Mouse (Mus musculus): ENCODE measurements around the gene Tlr13. TPM values are rescaled to one million over a fixed set of nuclear protein-coding genes. Genes with fewer than 3 reads are reported as not detected.
"Not testable (repeated sequence)": the region's sequence is repeated elsewhere in the genome, so short reads cannot be mapped to it uniquely, and the experiment has no call there.

The Tlr13 gene
- polyA plus RNA-seq, 1 experiment from 2014 or later = 0.04 TPM

- Histone ChIP-seq H3K36me3 (peaks cover 57% of the 10 kb centered on the region), H3K27ac (no peak overlapping the region), H3K4me3 (peak overlapping the region; percentile 62; the same call in 1 of the 2 replicates)
Observed at GRCm38 (mm10) chrX:106190091-106190490, 47.1 kb downstream of the Tlr13 start.

GRCm38 (mm10) chrX:106194361-106194760, 51.4 kb downstream of the Tlr13 start:
- not testable (repeated sequence) for H3K4me3 ChIP-seq; H3K27ac ChIP-seq; H3K4me1 ChIP-seq; H3K9me3 ChIP-seq (replicated peaks); H3K27me3 ChIP-seq (ENCODE audit: low read depth, poor library complexity, severe bottlenecking); DNase-seq (ENCODE audit: low spot score)
- H3K36me3 ChIP-seq = peaks cover 96% of the 10 kb centered on the region
- 86% methylated on average over 6 of the region's 6 CpGs for WGBS

More at GRCm38 (mm10) chrX:106190091-106190490, 47.1 kb downstream of the Tlr13 start:
- Histone ChIP-seq H3K4me1 (peaks cover 15% of the 10 kb centered on the region; the same call in 1 of the 2 replicates), H3K9me3 (replicated peaks) (no peaks in the 10 kb centered on the region), H3K27me3 (ENCODE audit: low read depth, poor library complexity, severe bottlenecking) (peaks cover 45% of the 10 kb centered on the region)
- 67% methylated on average over 4 of the region's 4 CpGs for WGBS
- no peak for DNase-seq (ENCODE audit: low spot score)

- Histone ChIP-seq H3K9me3 (replicated peaks) (no peaks in the 10 kb centered on the region), H3K36me3 (peaks cover 96% of the 10 kb centered on the region), H3K27ac (no peak overlapping the region), H3K27me3 (ENCODE audit: low read depth, poor library complexity, severe bottlenecking) (0 out of 2 replicates have a peak, but pooled peaks cover 5% of the 10 kb centered on the region), H3K4me3 (no peak overlapping the region), H3K4me1 (no peaks in the 10 kb centered on the region)
- WGBS = 65% methylated on average over 5 of the region's 5 CpGs
- DNase-seq (ENCODE audit: low spot score) = no peak
Observed at GRCm38 (mm10) chrX:106197308-106197707, 54.3 kb downstream of the Tlr13 start.

- no peak for DNase-seq (ENCODE audit: low spot score)
- H3K4me3 ChIP-seq = no peak overlapping the region
- no peaks in the 10 kb centered on the region for H3K9me3 ChIP-seq (replicated peaks)
- H3K4me1 ChIP-seq = no peaks in the 10 kb centered on the region
- peaks cover 92% of the 10 kb centered on the region for H3K36me3 ChIP-seq
- 0 out of 2 replicates have a peak, but pooled peaks cover 5% of the 10 kb centered on the region for H3K27me3 ChIP-seq (ENCODE audit: low read depth, poor library complexity, severe bottlenecking)
- WGBS = 95% methylated on average over 5 of the region's 5 CpGs
- no peak overlapping the region for H3K27ac ChIP-seq
Observed at GRCm38 (mm10) chrX:106198904-106199303, 55.9 kb downstream of the Tlr13 start.

GRCm38 (mm10) chrX:106209100-106209499, 66.1 kb downstream of the Tlr13 start:
- DNase-seq (ENCODE audit: low spot score) = no peak
- Histone ChIP-seq H3K36me3 (peaks cover 10% of the 10 kb centered on the region), H3K4me3 (no peak overlapping the region), H3K27ac (no peak overlapping the region), H3K4me1 (no peaks in the 10 kb centered on the region), H3K27me3 (ENCODE audit: low read depth, poor library complexity, severe bottlenecking) (no peaks in the 10 kb centered on the region; the same call in 1 of the 2 replicates), H3K9me3 (replicated peaks) (no peaks in the 10 kb centered on the region)
- WGBS = 94% methylated on average over 2 of the region's 2 CpGs

Other genes with a start within 250 kb of the Tlr13 start
- gene Atrx, start 213.8 kb upstream of the Tlr13 start, polyA plus RNA-seq (2016; fragmentation: Nextera tagmentation; extraction: Ambion mirVana) = 150 and 193 TPM in 2 replicates
- gene Magt1, start 131.3 kb upstream of the Tlr13 start, polyA plus RNA-seq (2016; fragmentation: Nextera tagmentation; extraction: Ambion mirVana) = 41.6 and 51.5 TPM in 2 replicates
- gene Cox7b, start 127.5 kb upstream of the Tlr13 start, polyA plus RNA-seq (2016; fragmentation: Nextera tagmentation; extraction: Ambion mirVana) = 335 and 385 TPM in 2 replicates
- 27.4 and 34.6 TPM in 2 replicates for gene Atp7a, start 115.9 kb upstream of the Tlr13 start, polyA plus RNA-seq (2016; fragmentation: Nextera tagmentation; extraction: Ambion mirVana)
- 468 and 544 TPM in 2 replicates for gene Pgk1, start 43.9 kb downstream of the Tlr13 start, polyA plus RNA-seq (2016; fragmentation: Nextera tagmentation; extraction: Ambion mirVana)
- gene Taf9b, start 78.0 kb downstream of the Tlr13 start, polyA plus RNA-seq (2016; fragmentation: Nextera tagmentation; extraction: Ambion mirVana) = 6.1 and 7.6 TPM in 2 replicates
- not detected in 2 replicates for gene Fnd3c2, start 112.2 kb downstream of the Tlr13 start, polyA plus RNA-seq (2016; fragmentation: Nextera tagmentation; extraction: Ambion mirVana)

Measured in limb, embryonic 10.5 days (tissue).